ENCODE assay signal across 8 mouse cellular contexts in genomic region chr11:68974059-68974450, GRCm38 (mm10). TPM values are rescaled to one million over a fixed set of nuclear protein-coding genes. Genes with fewer than 3 reads are reported as not detected.
DNase-seq lines count a peak whose midpoint lies in the region; ATAC-seq lines count a peak whose summit lies in the region.

No protein-coding gene starts in this region.

- no peaks in the 10 kb centered on the region for H3K9me3 ChIP-seq in erythroblast, embryonic 14.5 days (ENCODE audit: control insufficient read depth, low read length)
- no peaks in the 10 kb centered on the region for H3K9me3 ChIP-seq in limb, embryonic 15.5 days
- H3K9me3 ChIP-seq in stomach, embryonic 15.5 days = no peaks in the 10 kb centered on the region

- DNase-seq in retina, adult 2 months (ENCODE audit: low read depth, low spot score) = peak; percentile 61
- DNase-seq in retina, embryonic 14.5 days (ENCODE audit: low spot score) = no peak
- no peak for DNase-seq in cerebellum, adult 11-12 months
- no peak for DNase-seq in T-cell, adult 2 months (ENCODE audit: low spot score)

- peak overlapping the region; percentile 75 for H3K4me2 ChIP-seq in limb, embryonic 15.5 days
- peak overlapping the region; percentile 78 for H3K4me2 ChIP-seq in stomach, embryonic 15.5 days

- ATAC-seq in erythroblast, adult 5-6 weeks (replicated peaks; ENCODE audit: low FRiP score, poor library complexity, severe bottlenecking) = no peak
- ATAC-seq in limb, embryonic 15.5 days (ENCODE audit: insufficient number of reproducible peaks, low FRiP score, low TSS enrichment, low read depth) = no peak
- ATAC-seq in stomach, embryonic 15.5 days (ENCODE audit: insufficient read depth, low FRiP score, low read depth) = no peak

- no peak overlapping the region for H3K9ac ChIP-seq in limb, embryonic 15.5 days
- no peak overlapping the region for H3K9ac ChIP-seq in stomach, embryonic 15.5 days

- WGBS in limb, embryonic 15.5 days = 38% methylated on average over 6 of the region's 6 CpGs
- WGBS in stomach, embryonic 15.5 days = 35% methylated on average over 6 of the region's 6 CpGs

- H3K4me1 ChIP-seq in erythroblast, embryonic 14.5 days (ENCODE audit: control insufficient read depth) = peaks cover 31% of the 10 kb centered on the region
- peaks cover 12% of the 10 kb centered on the region for H3K4me1 ChIP-seq in limb, embryonic 15.5 days
- peaks cover 15% of the 10 kb centered on the region for H3K4me1 ChIP-seq in stomach, embryonic 15.5 days

- no peak overlapping the region for H3K27ac ChIP-seq in limb, embryonic 15.5 days
- H3K27ac ChIP-seq in stomach, embryonic 15.5 days = no peak overlapping the region

- no peaks in the 10 kb centered on the region for H3K27me3 ChIP-seq in erythroblast, embryonic 14.5 days (ENCODE audit: control insufficient read depth)
- no peaks in the 10 kb centered on the region for H3K27me3 ChIP-seq in limb, embryonic 15.5 days
- H3K27me3 ChIP-seq in stomach, embryonic 15.5 days (replicated peaks) = no peaks in the 10 kb centered on the region

- no peaks in the 10 kb centered on the region for H3K36me3 ChIP-seq in erythroblast, embryonic 14.5 days (ENCODE audit: control insufficient read depth)
- H3K36me3 ChIP-seq in limb, embryonic 15.5 days = no peaks in the 10 kb centered on the region
- no peaks in the 10 kb centered on the region for H3K36me3 ChIP-seq in stomach, embryonic 15.5 days

- H3K4me3 ChIP-seq in erythroblast, embryonic 14.5 days (replicated peaks) = peak overlapping the region; percentile 62
- H3K4me3 ChIP-seq in limb, embryonic 15.5 days = peak overlapping the region; percentile 47
- H3K4me3 ChIP-seq in stomach, embryonic 15.5 days (replicated peaks) = peak overlapping the region; percentile 45

RNA-seq across cellular contexts. Expression of gene Rangrf, which starts 0.9 kb away (rescaled TPM):
- polyA plus RNA-seq in erythroblast, embryonic 14.5 days (2012) = 0.13 and 0.15 TPM in 2 replicates
- total RNA-seq in erythroblast, adult 5-6 weeks (2015; ENCODE audit: low replicate concordance) = 11.5 and 18.8 TPM in 2 replicates
- 5.0 and 16.0 TPM in 2 replicates for total RNA-seq in erythroblast, adult 5-6 weeks (2017; ENCODE audit: low replicate concordance)
- 39.0 and 42.1 TPM in 2 replicates for polyA plus RNA-seq in limb, embryonic 15.5 days (2015; fragmentation: Nextera tagmentation; extraction: Ambion mirVana)
- polyA plus RNA-seq in stomach, embryonic 15.5 days (2015; fragmentation: Nextera tagmentation; extraction: Ambion mirVana) = 55.9 and 63.0 TPM in 2 replicates

RNA-seq across cellular contexts. Expression of gene Slc25a35, which starts 6.1 kb away (rescaled TPM):
- polyA plus RNA-seq in erythroblast, embryonic 14.5 days (2012) = not detected in 2 replicates
- total RNA-seq in erythroblast, adult 5-6 weeks (2015; ENCODE audit: low replicate concordance) = 0.84 and 8.3 TPM in 2 replicates
- 0.94 TPM in 1 of 2 replicates, not detected in the other for total RNA-seq in erythroblast, adult 5-6 weeks (2017; ENCODE audit: low replicate concordance)
- 2.1 and 2.3 TPM in 2 replicates for polyA plus RNA-seq in limb, embryonic 15.5 days (2015; fragmentation: Nextera tagmentation; extraction: Ambion mirVana)
- 5.1 and 5.3 TPM in 2 replicates for polyA plus RNA-seq in stomach, embryonic 15.5 days (2015; fragmentation: Nextera tagmentation; extraction: Ambion mirVana)

RNA-seq across cellular contexts. Expression of gene Arhgef15, which starts 16.8 kb away (rescaled TPM):
- not detected in 2 replicates for polyA plus RNA-seq in erythroblast, embryonic 14.5 days (2012)
- total RNA-seq in erythroblast, adult 5-6 weeks (2015; ENCODE audit: low replicate concordance) = not detected in 2 replicates
- not detected in 2 replicates for total RNA-seq in erythroblast, adult 5-6 weeks (2017; ENCODE audit: low replicate concordance)
- 7.8 and 8.8 TPM in 2 replicates for polyA plus RNA-seq in limb, embryonic 15.5 days (2015; fragmentation: Nextera tagmentation; extraction: Ambion mirVana)
- polyA plus RNA-seq in stomach, embryonic 15.5 days (2015; fragmentation: Nextera tagmentation; extraction: Ambion mirVana) = 8.5 and 8.8 TPM in 2 replicates

RNA-seq across cellular contexts. Expression of gene Pfas, which starts 34.2 kb away (rescaled TPM):
- polyA plus RNA-seq in erythroblast, embryonic 14.5 days (2012) = 0.78 and 0.81 TPM in 2 replicates
- 19.6 and 51.7 TPM in 2 replicates for total RNA-seq in erythroblast, adult 5-6 weeks (2015; ENCODE audit: low replicate concordance)
- total RNA-seq in erythroblast, adult 5-6 weeks (2017; ENCODE audit: low replicate concordance) = 18.3 and 36.7 TPM in 2 replicates
- polyA plus RNA-seq in limb, embryonic 15.5 days (2015; fragmentation: Nextera tagmentation; extraction: Ambion mirVana) = 23.6 and 25.0 TPM in 2 replicates
- 31.5 and 33.7 TPM in 2 replicates for polyA plus RNA-seq in stomach, embryonic 15.5 days (2015; fragmentation: Nextera tagmentation; extraction: Ambion mirVana)

RNA-seq across cellular contexts. Expression of gene Ctc1, which starts 41.7 kb away (rescaled TPM):
- 13.5 and 27.1 TPM in 2 replicates for polyA plus RNA-seq in erythroblast, embryonic 14.5 days (2012)
- total RNA-seq in erythroblast, adult 5-6 weeks (2015; ENCODE audit: low replicate concordance) = 14.4 and 26.5 TPM in 2 replicates
- total RNA-seq in erythroblast, adult 5-6 weeks (2017; ENCODE audit: low replicate concordance) = 6.4 and 8.9 TPM in 2 replicates
- 42.5 TPM in 2 replicates for polyA plus RNA-seq in limb, embryonic 15.5 days (2015; fragmentation: Nextera tagmentation; extraction: Ambion mirVana)
- polyA plus RNA-seq in stomach, embryonic 15.5 days (2015; fragmentation: Nextera tagmentation; extraction: Ambion mirVana) = 40.3 and 45.5 TPM in 2 replicates

Comparison
In these comparisons a context has a peak if more than half of its experiments do, and no peak if none do; other contexts are left out.
1. RNA of gene Rangrf, which starts 0.9 kb away (polyA plus RNA-seq): 55.9 to 63.0 TPM in stomach, embryonic 15.5 days and 39.0 to 42.1 TPM in limb, embryonic 15.5 days; 0.13 to 0.15 TPM in erythroblast, embryonic 14.5 days; every median in the first group is over 10 times any median in the second.
2. Peak in every context shown above with its lines, with median percentiles within 50 percentile points of each other: H3K4me3 ChIP-seq.